Mouse (Mus musculus) gastrocnemius, adult 2 months (tissue): ENCODE measurements at regions not wholly inside any gene's neighbourhood (a gene's known extent, or its start where the extent isn't known, plus 50 kb on each side); places are given as distances from the start of the nearest gene placed in this dataset.

Experiments
- DNase-seq: peaks from one replicate; pipeline ENCODE4 v3.0.0; 2022
- H3K27ac ChIP-seq: fragments of 200-600 bp; 2 replicates; pipeline ENCODE4 v1.8.1; 2022; ENCODE audit warnings: mild to moderate bottlenecking
- H3K4me3 ChIP-seq: fragments of 200-600 bp; 2 replicates; pipeline ENCODE4 v1.8.1; 2022; ENCODE audit warnings: mild to moderate bottlenecking, moderate library complexity
- CTCF ChIP-seq: fragments of 200-600 bp; IDR thresholded peaks from 2 replicates; pipeline ENCODE4 v1.8.1; 2022; ENCODE audit warnings: antibody characterized with exemption, mild to moderate bottlenecking, moderate library complexity
- intact Hi-C: fragments of 180-260 bp; cut with DNase I; formaldehyde crosslinking; loops from one replicate; pipeline ENCODE4 v1.15.1; 2025

DNA sequence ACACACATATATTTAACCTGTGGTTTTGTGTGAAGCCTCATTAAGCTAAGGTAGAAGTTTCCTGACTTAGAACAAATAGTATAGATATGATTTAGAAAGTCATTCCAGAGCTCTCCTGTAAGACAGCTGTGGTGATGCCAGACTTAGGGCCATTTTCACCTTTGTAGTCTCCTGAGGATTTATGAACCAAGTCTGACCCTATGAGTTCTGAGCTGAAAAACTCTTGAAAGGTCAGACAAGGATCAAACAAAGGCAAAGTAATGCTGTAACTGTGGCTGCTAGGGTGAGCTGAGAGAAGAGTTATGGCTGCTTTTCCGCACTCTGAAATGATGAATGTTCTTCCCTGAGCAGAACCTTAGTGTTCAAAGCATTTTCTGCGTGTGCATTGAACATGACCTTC lies 58.9 kb upstream of the Stxbp6 start:
- Histone ChIP-seq H3K4me3 (no peak overlapping the region), H3K27ac (no peak overlapping the region)
- TF ChIP-seq CTCF: no peak
- intact Hi-C loops: no loop called here
- no peak for DNase-seq

DNA sequence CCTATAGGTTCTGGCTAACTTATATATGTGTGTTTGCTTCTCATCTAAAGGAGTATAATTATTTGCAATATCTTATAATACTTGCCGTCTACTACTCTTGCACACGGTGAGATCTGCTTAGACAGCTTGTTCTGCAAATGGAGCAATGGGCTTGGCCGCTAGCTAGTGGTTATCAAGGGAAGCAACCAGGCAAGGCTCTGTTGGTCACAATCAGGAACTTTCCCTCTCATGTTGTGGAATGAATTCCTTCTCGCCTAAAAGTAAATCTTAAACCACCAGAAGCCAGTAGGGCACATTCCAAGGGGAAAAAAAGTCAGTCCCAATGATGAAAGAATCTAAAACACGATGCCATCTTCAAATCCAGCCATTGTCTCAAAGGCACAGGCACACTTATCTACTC lies 56.6 kb upstream of the Stxbp6 start:
- intact Hi-C loops: no loop called here

DNA sequence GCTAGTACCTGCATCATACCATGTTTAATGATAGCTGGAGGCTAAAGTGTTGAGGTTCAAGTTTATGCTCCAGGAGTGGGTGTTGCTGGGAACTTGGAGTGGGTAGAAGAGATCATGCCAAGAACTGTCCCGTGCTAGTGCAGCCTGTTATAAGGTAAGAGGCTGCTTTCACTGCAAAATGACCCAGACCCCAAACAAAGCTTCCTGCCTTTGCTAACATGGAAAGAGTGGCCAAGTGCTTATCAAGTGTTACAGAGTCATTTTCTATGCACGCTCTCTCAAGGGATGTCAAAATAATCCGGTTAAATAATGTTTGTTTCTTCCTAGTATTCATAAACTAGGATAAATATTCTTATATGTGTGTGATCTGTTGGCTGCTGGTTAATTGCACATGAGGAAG lies 51.4 kb upstream of the Stxbp6 start:
- Histone ChIP-seq H3K4me3 (no peak overlapping the region), H3K27ac (no peak overlapping the region)
- intact Hi-C loops: no loop called here
- no peak for DNase-seq
- TF ChIP-seq CTCF: no peak

More for the DNA sequence above, 56.6 kb upstream of the Stxbp6 start:
- Histone ChIP-seq H3K4me3 (no peak overlapping the region), H3K27ac (no peak overlapping the region)
- no peak for TF ChIP-seq CTCF
- no peak for DNase-seq
